Mouse (Mus musculus): Measurements from ENCODE around the gene Npas3.

The Npas3 gene

GRCm38 (mm10) chr12:53605661-53606060, 357.2 kb downstream of the Npas3 start:
- DNase-seq = no peak

DNA sequence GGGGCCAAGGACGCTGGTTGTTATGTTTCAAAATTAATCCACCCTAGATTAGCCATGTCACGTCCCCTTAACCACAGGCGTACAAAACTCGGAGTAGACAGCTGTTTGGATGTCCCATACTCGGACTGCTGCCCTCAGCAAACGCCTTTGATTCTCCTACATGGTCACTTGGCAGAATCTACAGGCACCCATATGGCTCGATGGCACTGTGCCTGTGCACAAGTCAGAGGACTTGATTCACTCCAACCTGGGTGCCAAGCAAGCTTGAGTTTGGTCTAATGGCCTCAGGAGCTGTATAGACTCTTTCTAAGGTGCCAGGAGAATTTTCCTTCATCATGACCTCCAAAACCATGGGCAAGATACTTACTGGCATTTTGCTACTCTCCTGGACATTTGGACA, 363.6 kb downstream of the Npas3 start:
- no peak for DNase-seq

- no peak for DNase-seq
These were observed 372.8 kb downstream of the Npas3 start for GRCm38 (mm10) chr12:53621271-53621670.

DNA sequence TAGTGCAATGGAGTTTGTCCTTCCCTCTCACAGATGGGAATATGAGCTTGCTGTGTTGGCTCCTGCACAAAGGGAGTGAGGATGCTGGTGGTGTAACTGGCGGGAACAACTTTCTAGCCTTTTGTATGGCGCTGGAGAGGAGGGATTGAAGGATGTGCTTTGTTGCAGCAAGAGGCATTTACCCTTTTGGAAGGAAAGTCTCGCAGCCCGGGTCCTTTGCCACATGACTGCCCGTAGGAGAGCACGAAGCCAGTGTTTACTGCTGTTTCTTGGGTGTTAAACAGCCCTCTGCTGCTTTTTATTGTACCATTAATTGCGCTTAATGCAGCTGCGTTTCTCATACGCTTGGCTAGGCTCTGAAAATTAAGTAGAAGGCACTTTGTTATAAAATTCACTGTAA, 375.3 kb downstream of the Npas3 start:
- DNase-seq = no peak

GRCm38 (mm10) chr12:53624379-53625021, 376.0 kb downstream of the Npas3 start:
- DNase-seq = no peak

DNA sequence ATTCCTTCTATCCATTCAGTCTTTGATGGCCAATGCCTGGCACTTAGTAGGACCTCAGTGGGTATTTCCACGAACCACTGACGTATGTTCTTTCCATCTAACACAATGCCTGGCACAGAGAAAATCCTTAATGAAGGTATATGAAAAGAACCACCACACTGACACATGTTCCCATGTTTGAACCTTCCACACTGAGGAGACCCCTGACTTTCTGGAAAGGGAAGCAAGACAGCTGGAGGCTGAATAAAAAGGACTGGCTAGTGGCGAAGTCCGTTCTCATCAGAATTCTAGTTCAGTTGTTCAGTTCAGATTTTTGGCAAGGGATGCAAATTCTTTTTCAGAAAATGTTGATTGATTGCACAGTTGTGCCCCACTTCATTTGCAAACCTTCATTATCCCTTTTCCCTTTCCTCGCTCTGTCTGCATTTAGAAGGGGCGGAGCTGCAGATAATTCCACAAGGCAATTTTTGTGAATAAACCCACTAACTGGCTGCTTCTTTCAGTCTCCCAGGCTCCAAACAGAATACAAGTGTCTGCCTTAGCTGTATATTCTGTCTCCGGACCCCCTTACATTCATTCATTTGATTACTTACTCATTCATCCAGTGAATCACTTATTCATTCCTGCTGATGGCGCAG, 381.1 kb downstream of the Npas3 start:
- DNase-seq = no peak

- peak; percentile 24 to 34 for DNase-seq
These were observed 382.1 kb downstream of the Npas3 start for GRCm38 (mm10) chr12:53630607-53631006.

GRCm38 (mm10) chr12:53631315-53632106, 383.0 kb downstream of the Npas3 start:
- no peak for DNase-seq

DNA sequence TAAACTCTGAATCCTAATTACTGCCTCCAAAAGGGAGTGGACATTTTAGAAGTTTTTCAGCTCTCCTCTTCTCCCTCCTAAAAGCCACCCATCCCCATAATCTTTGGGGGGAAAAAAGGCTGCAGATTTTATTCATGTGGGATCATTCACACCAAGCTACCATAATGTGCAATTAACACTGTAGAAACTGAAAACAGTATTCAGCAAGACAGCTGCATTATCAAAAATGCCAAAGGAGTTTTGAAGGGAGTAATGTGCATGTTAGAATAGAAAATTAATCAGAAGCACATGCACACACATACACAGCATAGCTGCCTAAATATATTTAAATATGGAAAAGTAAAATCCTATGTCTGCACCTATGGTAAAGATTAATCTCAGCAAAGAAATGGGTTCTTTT, 390.1 kb downstream of the Npas3 start:
- DNase-seq = no peak

DNA sequence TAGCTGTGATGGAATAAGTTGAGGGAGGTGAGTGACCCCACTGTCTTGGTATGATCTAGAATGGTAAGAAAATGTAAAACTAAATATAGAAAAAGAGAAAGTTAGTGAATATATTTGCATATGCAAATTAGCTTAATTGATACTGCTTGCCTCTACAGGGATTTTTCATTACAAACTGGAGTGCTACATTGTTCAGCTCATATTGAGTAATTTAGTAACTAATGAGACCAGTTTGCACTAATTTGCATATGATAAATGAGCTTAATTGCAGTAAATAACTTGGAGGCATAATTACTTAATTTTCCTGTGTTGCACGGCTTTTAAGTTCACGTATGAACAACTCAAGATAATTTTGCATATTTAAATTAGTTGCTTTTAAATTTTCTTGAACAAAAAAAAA, 398.8 kb downstream of the Npas3 start:
- no peak for DNase-seq

GRCm38 (mm10) chr12:53656301-53656700, 407.8 kb downstream of the Npas3 start:
- DNase-seq = no peak

- DNase-seq = no peak
These were observed 415.6 kb downstream of the Npas3 start for GRCm38 (mm10) chr12:53664084-53664483.

GRCm38 (mm10) chr12:53671846-53672245, 423.4 kb downstream of the Npas3 start:
- no peak for DNase-seq

DNA sequence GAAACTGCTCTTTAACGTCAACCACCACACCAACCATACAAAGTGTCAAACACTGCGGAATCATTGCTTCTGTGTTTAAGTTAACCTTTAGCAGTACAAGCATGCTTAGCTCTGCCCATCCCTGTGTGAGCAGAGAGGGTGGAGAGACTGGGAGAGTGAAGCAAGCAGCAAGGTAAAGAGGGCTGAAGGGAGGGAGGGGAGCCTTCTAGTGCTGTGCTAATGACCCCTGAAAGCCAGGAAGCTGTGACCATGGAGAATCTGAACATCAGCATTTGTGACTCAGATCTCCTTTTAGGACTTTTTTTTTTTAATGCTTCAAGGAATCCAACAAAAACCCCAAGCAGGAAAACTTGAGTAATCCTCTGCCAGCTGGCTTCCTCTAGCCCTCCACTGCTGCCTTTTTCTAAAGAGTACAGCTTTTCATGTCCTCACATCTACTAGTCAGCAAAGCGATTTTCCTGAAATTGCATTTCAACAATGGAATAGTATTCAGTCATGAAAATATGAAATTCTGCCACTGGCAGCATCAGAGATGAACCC, 428.7 kb downstream of the Npas3 start:
- DNase-seq = no peak

DNA sequence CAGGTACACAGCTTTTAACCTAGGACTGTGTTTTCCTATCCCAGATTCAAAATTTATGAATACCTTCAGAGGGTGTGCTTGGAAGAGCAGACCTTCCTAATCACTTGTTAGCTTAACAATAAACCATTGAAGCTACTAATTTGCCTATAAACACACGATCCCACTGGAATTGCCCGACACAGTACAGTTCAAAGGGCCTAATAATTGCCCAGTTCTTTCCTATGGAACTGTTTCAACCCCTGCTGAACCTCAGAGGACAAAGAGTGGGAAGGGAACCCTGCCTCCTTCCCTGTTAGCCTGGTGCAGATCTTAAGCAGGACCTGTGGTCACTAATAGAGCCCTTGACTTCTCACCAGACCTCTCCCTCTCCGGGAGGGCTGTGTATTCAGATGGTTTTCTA, 429.7 kb downstream of the Npas3 start:
- DNase-seq = no peak

DNA sequence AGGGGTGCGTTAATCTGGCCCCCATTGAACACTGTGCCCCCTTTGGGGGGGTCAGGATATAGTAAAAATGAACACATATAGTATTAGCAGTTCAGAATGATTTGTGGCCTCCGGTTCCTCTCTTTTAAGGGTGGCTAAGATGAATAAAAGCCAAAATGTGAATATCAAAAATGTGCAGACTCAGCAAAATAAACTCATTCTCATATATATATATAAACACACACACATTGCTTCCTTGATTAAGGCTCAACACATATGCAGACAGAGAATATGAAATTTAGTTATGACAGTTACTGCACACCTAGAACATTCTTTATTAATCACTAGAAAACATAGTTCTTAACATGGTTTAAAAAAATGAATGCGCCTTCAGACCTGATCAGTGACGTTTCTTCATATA, 430.7 kb downstream of the Npas3 start:
- no peak for DNase-seq

- no peak for DNase-seq
These were observed 432.0 kb downstream of the Npas3 start for GRCm38 (mm10) chr12:53680501-53680900.

DNA sequence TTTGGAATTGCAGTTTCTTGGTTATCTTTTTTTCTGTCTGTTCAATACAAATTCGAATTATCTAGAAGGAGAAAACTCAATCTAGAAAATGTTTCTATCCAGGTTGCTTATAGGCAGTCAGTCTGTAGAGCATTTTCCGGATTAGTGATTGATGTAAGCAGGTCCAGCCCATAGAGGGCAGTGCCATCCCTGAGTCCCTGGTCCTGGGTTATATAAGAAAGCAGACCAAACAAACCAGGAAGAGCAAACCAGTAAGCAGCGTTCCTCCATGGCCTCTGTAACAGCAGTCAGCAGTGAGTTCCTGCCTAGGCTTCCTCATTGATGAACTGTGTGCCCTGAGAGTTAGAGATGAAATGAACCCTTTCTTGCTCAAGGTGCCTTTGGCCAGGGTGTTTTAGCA, 433.6 kb downstream of the Npas3 start:
- no peak for DNase-seq

- DNase-seq = no peak
These were observed 444.0 kb downstream of the Npas3 start for GRCm38 (mm10) chr12:53692471-53692870.

DNA sequence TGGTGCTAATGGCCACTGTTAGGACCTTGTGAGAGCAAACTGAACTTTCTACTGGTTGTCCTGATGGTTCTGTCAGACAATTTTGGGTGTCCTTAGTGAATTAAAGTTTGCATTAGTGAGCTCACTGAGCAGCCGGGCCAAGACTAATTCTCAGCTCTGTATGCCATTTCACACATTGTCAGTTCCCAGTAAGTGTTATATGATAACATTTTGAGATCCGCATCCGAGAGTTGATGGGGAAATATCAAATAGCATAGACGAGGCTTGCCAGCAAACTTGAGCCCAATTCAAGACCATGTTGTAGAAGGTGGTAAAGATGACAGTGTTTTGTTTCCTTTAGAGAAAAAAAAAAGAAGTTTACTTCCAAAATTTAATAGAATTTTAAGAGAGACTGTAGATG, 445.9 kb downstream of the Npas3 start:
- DNase-seq = no peak

- no peak for DNase-seq
These were observed 446.8 kb downstream of the Npas3 start for GRCm38 (mm10) chr12:53695324-53695723.

DNA sequence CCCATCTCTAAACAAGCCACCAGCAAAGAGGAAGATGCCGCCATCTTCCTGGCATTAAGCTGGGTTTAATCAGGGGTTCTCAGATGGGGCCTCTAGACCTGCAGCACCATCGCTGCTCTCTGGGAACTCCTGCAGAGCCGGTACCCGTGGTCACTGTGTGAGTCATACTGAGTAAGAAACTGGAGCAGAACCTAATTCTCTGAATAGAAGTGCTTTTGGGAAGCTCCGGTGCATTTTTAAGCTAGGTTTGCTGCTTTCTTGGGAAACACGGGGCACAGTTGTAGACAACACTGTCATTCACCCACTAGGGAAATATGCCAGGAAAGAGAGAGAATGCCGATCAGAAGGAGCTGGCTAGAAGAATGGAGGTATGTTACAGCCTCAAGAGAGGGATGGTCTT, 449.2 kb downstream of the Npas3 start:
- DNase-seq = no peak

- no peak for DNase-seq
These were observed 450.2 kb downstream of the Npas3 start for GRCm38 (mm10) chr12:53698483-53699227.

All from lung, postnatal 4 days (tissue).